Mouse (Mus musculus) spleen, adult 2 months (tissue): ENCODE measurements around the gene Vmn1r188.

Experiments used
- CTCF ChIP-seq: fragments of 200-500 bp; IDR thresholded peaks from 2 replicates; pipeline ENCODE4 v1.5.1; 2011; ENCODE audit warnings: mild to moderate bottlenecking, inconsistent platforms; ENCODE audit not compliant: insufficient read depth, insufficient read length, insufficient replicate concordance; ENCODE audit errors: extremely low read depth
- POLR2A ChIP-seq: fragments of 200-500 bp; IDR thresholded peaks from 2 replicates; pipeline ENCODE4 v1.6.1; 2011; ENCODE audit warnings: low read depth, low read length, inconsistent platforms

GRCm38 (mm10) chr13:22061422-22061821 is 22.8 kb upstream of the Vmn1r188 start:
- TF ChIP-seq POLR2A (no peak), CTCF (no peak)
